Mouse (Mus musculus) midbrain, embryonic 10.5 days (tissue): ENCODE results near the gene Hist1h2ag. TPM values are rescaled to one million over a fixed set of nuclear protein-coding genes. Genes with fewer than 3 reads are reported as not detected.
A peak's percentile ranks its signal among the peaks of the same experiment; 100 is the strongest.

Experiments used
- DNase-seq: peaks from one replicate; pipeline ENCODE4 v3.0.0-alpha.2; 2017; ENCODE audit warnings: low spot score
- H3K27ac ChIP-seq: fragments of 300-500 bp; sonication (generic); replicated peaks from 2 replicates; pipeline ENCODE4 v1.5.1; 2016; ENCODE audit warnings: mild to moderate bottlenecking
- H3K27me3 ChIP-seq: fragments of 300-500 bp; sonication (generic); 2 replicates; pipeline ENCODE4 v1.6.1; 2016; ENCODE audit warnings: low read depth, mild to moderate bottlenecking; ENCODE audit not compliant: poor library complexity, severe bottlenecking
- H3K36me3 ChIP-seq: fragments of 300-500 bp; sonication (generic); 2 replicates; pipeline ENCODE4 v1.6.1; 2016; ENCODE audit warnings: mild to moderate bottlenecking, moderate library complexity
- H3K4me1 ChIP-seq: fragments of 300-500 bp; sonication (generic); 2 replicates; pipeline ENCODE4 v1.6.1; 2016
- H3K4me3 ChIP-seq: fragments of 300-500 bp; sonication (generic); 2 replicates; pipeline ENCODE4 v1.5.1; 2016; ENCODE audit warnings: mild to moderate bottlenecking, moderate library complexity
- H3K9me3 ChIP-seq: fragments of 300-500 bp; sonication (generic); replicated peaks from 2 replicates; pipeline ENCODE4 v1.6.1; 2016; ENCODE audit warnings: mild to moderate bottlenecking
- WGBS: fragments of 180-500 bp; shearing (Covaris S2); methylation state at CpG from one replicate; pipeline ENCODE4 v1.1.7; 2016; 5-methylcytosine and 5-hydroxymethylcytosine counted together
- polyA plus RNA-seq: library from polyadenylated mRNA; unstranded; fragments of >200 nt; fragmentation: Nextera tagmentation; extraction: Ambion mirVana; gene quantifications from 2 replicates; pipeline ENCODE4 v1.2.1, GENCODE M21; 2016

Hist1h2ag gene
- polyA plus RNA-seq, 1 experiment from 2014 or later: 64.8 TPM

GRCm38 (mm10) chr13:22034443-22035266 lies 8.1 kb downstream of the Hist1h2ag start:
- Histone ChIP-seq H3K9me3 (no peaks in the 10 kb centered on the region), H3K27ac (peak overlapping the region; percentile 93), H3K4me3 (peak overlapping the region; percentile 58), H3K27me3 (no peaks in the 10 kb centered on the region), H3K4me1 (peaks cover 32% of the 10 kb centered on the region), H3K36me3 (no peaks in the 10 kb centered on the region)
- DNase-seq: peak; percentile 57
- WGBS: under 1% methylated on average over 14 of the region's 14 CpGs

GRCm38 (mm10) chr13:22033741-22034442 lies 8.9 kb downstream of the Hist1h2ag start:
- Histone ChIP-seq H3K4me3 (peak overlapping the region; percentile 58), H3K9me3 (no peaks in the 10 kb centered on the region), H3K27me3 (no peaks in the 10 kb centered on the region), H3K4me1 (peaks cover 35% of the 10 kb centered on the region), H3K27ac (peak overlapping the region; percentile 93), H3K36me3 (no peaks in the 10 kb centered on the region)
- 63% methylated on average over 5 of the region's 5 CpGs for WGBS
- no peak for DNase-seq

GRCm38 (mm10) chr13:22030493-22030892 lies 12.3 kb downstream of the Hist1h2ag start:
- Histone ChIP-seq H3K9me3 (no peaks in the 10 kb centered on the region), H3K4me1 (peaks cover 35% of the 10 kb centered on the region), H3K27me3 (no peaks in the 10 kb centered on the region), H3K27ac (no peak overlapping the region), H3K4me3 (no peak overlapping the region), H3K36me3 (no peaks in the 10 kb centered on the region)
- WGBS: 20% methylated on average over 4 of the region's 4 CpGs
- no peak for DNase-seq

GRCm38 (mm10) chr13:22029928-22030327 lies 12.8 kb downstream of the Hist1h2ag start:
- Histone ChIP-seq H3K9me3 (no peaks in the 10 kb centered on the region), H3K4me1 (peaks cover 35% of the 10 kb centered on the region), H3K4me3 (peak overlapping the region; percentile 60), H3K27me3 (no peaks in the 10 kb centered on the region), H3K36me3 (no peaks in the 10 kb centered on the region), H3K27ac (no peak overlapping the region)
- 28% methylated on average over 8 of the region's 8 CpGs for WGBS
- peak; percentile 50 for DNase-seq

GRCm38 (mm10) chr13:22028673-22029460 lies 13.9 kb downstream of the Hist1h2ag start:
- Histone ChIP-seq H3K27ac (peak overlapping the region; percentile 84), H3K27me3 (no peaks in the 10 kb centered on the region), H3K4me3 (peak overlapping the region; percentile 60), H3K4me1 (peaks cover 27% of the 10 kb centered on the region), H3K36me3 (no peaks in the 10 kb centered on the region), H3K9me3 (no peaks in the 10 kb centered on the region)
- under 1% methylated on average over 40 of the region's 40 CpGs for WGBS
- peak; percentile 95 for DNase-seq

- Histone ChIP-seq H3K36me3 (no peaks in the 10 kb centered on the region), H3K9me3 (no peaks in the 10 kb centered on the region), H3K27me3 (no peaks in the 10 kb centered on the region), H3K4me1 (peaks cover 24% of the 10 kb centered on the region), H3K4me3 (peak overlapping the region; percentile 64), H3K27ac (peak overlapping the region; percentile 79)
- DNase-seq: peak; percentile 90
- 1% methylated on average over 35 of the region's 35 CpGs for WGBS
Observed at GRCm38 (mm10) chr13:22026058-22027031, 16.4 kb downstream of the Hist1h2ag start.

GRCm38 (mm10) chr13:22022241-22022640 lies 20.5 kb downstream of the Hist1h2ag start:
- peaks cover 29% of the 10 kb centered on the region for H3K27me3 ChIP-seq
- peak overlapping the region; percentile 65 for H3K4me3 ChIP-seq
- peaks cover 17% of the 10 kb centered on the region for H3K4me1 ChIP-seq
- 0% methylated on average over 9 of the region's 9 CpGs for WGBS
- H3K36me3 ChIP-seq: no peaks in the 10 kb centered on the region
- peak; percentile 83 for DNase-seq
- H3K9me3 ChIP-seq: no peaks in the 10 kb centered on the region
- no peak overlapping the region; the same call in 1 of the 2 replicates for H3K27ac ChIP-seq

GRCm38 (mm10) chr13:22021581-22021980 lies 21.2 kb downstream of the Hist1h2ag start:
- Histone ChIP-seq H3K27ac (peak overlapping the region; percentile 38), H3K27me3 (peaks cover 30% of the 10 kb centered on the region), H3K4me1 (peaks cover 17% of the 10 kb centered on the region), H3K9me3 (no peaks in the 10 kb centered on the region), H3K4me3 (peak overlapping the region; percentile 65), H3K36me3 (no peaks in the 10 kb centered on the region)
- under 1% methylated on average over 11 of the region's 11 CpGs for WGBS
- DNase-seq: no peak

GRCm38 (mm10) chr13:22020901-22021339 lies 21.8 kb downstream of the Hist1h2ag start:
- DNase-seq: peak; percentile 61
- Histone ChIP-seq H3K27ac (no peak overlapping the region), H3K36me3 (no peaks in the 10 kb centered on the region), H3K4me3 (peak overlapping the region; percentile 65), H3K4me1 (peaks cover 15% of the 10 kb centered on the region), H3K9me3 (no peaks in the 10 kb centered on the region), H3K27me3 (peaks cover 36% of the 10 kb centered on the region)
- WGBS: 0% methylated on average over 8 of the region's 8 CpGs

GRCm38 (mm10) chr13:22019934-22020835 lies 22.6 kb downstream of the Hist1h2ag start:
- Histone ChIP-seq H3K4me1 (peaks cover 10% of the 10 kb centered on the region; the same call in 1 of the 2 replicates), H3K4me3 (peak overlapping the region; percentile 65), H3K9me3 (0 out of 2 replicates have a peak, but pooled peaks cover 1% of the 10 kb centered on the region), H3K27me3 (peaks cover 40% of the 10 kb centered on the region), H3K36me3 (no peaks in the 10 kb centered on the region), H3K27ac (no peak overlapping the region)
- WGBS: under 1% methylated on average over 44 of the region's 44 CpGs
- peak; percentile 49 for DNase-seq
